Mouse (Mus musculus) right cerebral cortex, postnatal 36 days (tissue): ENCODE measurements at regions not wholly inside any gene's neighbourhood (a gene's known extent, or its start where the extent isn't known, plus 50 kb on each side); places are given as distances from the start of the nearest gene placed in this dataset.

ENCODE experiments used
- DNase-seq, 2 experiments: peaks; one replicate each; pipeline ENCODE4 v3.0.0; 2022; ENCODE audit warnings: low spot score in 2 of 2, mixed read lengths in 1 of 2

- no peak for DNase-seq
These were observed 88.7 kb upstream of the Hdac4 start for GRCm38 (mm10) chr1:92284155-92284554.

- no peak for DNase-seq
These were observed 81.8 kb upstream of the Hdac4 start for GRCm38 (mm10) chr1:92277199-92277747.

GRCm38 (mm10) chr1:92275388-92275787, 79.9 kb upstream of the Hdac4 start:
- DNase-seq, result no peak

- no peak for DNase-seq
These were observed 78.3 kb upstream of the Hdac4 start for GRCm38 (mm10) chr1:92273760-92274159.

- DNase-seq, result no peak
These were observed 76.3 kb upstream of the Hdac4 start for GRCm38 (mm10) chr1:92271676-92272291.

GRCm38 (mm10) chr1:92270486-92271058, 75.1 kb upstream of the Hdac4 start:
- DNase-seq, result no peak

GRCm38 (mm10) chr1:92269464-92269863, 74.0 kb upstream of the Hdac4 start:
- peak; percentile 27 to 32 for DNase-seq

- no peak for DNase-seq
These were observed 69.4 kb upstream of the Hdac4 start for GRCm38 (mm10) chr1:92264941-92265340.

GRCm38 (mm10) chr1:92259715-92260392, 64.4 kb upstream of the Hdac4 start:
- DNase-seq, result no peak

GRCm38 (mm10) chr1:92258026-92258425, 62.5 kb upstream of the Hdac4 start:
- no peak for DNase-seq

- no peak for DNase-seq
These were observed 57.6 kb upstream of the Hdac4 start for GRCm38 (mm10) chr1:92253086-92253485.

- no peak for DNase-seq
These were observed 55.3 kb upstream of the Hdac4 start for GRCm38 (mm10) chr1:92250594-92251463.
